Mouse (Mus musculus) cerebellum, adult 9-10 months (tissue): Measurements from ENCODE around the gene Hdac10.
A peak's percentile ranks its signal among the peaks of the same experiment; 100 is the strongest.

Experiments
- DNase-seq: peaks from one replicate; pipeline ENCODE4 v3.0.0; 2022

Hdac10 gene

DNA sequence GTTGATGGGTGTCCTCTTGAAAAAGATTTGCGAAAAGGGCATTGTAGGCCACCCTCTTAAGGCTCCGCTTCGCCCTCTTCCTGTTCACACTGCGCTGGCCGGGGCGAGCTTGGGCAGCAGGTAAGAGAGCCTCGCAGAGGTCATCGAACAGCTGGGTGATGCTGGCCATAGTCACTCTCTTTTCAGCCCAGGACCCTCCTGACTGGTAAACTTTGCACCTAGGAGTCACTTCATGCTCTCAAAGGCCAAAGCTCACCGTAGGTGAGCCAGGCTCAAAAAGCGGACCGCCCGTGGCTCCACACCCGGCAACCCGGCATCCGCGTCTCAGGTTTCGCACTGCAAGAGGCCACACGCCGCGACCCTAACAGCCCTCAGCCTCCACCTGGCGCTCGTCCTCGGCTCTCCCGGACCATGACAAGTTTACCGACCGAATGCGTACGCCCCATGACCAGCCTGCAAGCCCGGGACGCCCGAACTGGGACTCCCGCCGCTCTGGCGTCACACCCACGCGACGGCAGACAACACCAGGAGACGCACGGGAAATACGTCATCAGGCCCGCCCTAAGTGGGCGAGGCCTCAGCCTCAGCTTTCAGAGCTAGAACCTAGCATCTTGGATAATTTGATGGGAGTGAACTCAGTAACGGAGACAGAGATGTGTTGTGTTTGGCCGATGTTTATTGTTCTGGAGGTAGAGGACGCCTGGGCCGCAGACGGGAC is 5.7 kb downstream of the Hdac10 start, which contains the start of gene Tubgcp6:
TSS of gene Tubgcp6 (minus strand) at position 464 of the 718 bp plus-strand sequence.
- peak; percentile 96 for DNase-seq

DNA sequence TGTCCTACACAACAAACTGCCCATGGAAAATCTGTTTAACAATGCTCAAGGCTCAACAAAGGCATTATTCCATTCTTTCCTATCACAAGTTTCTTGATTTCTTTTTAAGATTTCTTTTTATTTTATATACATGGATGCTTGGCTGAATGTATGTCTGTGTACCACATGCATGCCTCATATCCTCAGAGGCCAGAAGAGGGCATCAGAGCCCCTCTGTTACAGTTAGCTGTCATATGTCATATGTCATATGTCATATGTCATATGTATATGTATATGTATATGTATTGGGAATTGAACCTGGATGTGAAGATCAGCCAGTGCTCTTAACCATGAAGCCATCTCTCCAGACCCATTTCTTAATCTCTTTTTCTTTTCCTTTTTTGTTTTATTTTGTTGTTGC is 10.5 kb downstream of the Hdac10 start:
- no peak for DNase-seq

- DNase-seq: peak; percentile 84
Observed at GRCm38 (mm10) chr15:89110147-89110546, 18.4 kb downstream of the Hdac10 start.

DNA sequence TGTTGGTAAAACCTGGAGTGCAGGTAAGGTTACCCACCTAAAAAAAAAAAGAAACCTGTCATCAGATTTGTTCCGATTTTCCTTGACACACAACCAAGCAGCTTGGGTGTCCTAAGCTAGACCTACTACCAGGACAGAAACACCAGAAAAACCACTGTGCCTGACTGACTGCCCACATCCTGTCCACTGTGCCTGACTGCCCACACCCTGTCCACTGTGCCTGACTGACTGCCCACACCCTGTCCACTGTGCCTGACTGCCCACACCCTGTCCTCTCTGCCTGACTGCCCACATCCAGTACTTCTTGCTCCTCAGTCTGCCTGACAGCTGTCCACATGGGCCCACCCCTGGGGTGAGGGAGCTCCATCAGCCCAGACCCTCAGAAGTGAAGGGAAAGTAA is 21.5 kb downstream of the Hdac10 start:
- DNase-seq: peak; percentile 47

GRCm38 (mm10) chr15:89106073-89106472 is 22.4 kb downstream of the Hdac10 start:
- peak; percentile 92 for DNase-seq

DNA sequence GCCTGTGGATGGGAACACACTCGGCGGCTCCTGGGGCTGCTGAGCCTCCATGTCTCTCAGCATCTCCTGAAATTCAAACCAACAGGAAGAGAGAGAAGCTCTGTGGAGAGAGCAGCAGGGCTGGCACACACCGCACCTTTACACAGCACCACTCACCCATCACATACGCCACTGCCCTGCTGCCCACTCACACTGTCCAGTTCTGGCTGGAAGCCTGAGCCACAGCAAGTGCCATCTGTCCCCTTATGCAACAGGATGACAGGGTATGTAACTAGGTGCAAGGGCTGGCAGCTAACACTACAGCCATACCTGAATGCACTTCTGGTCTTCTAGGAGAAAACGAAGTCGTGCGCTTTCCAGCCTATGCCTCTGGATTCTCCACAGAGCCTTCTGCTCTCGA is 24.1 kb downstream of the Hdac10 start:
- peak; percentile 99 for DNase-seq

- peak; percentile 84 for DNase-seq
Observed at GRCm38 (mm10) chr15:89103921-89104320, 24.6 kb downstream of the Hdac10 start.

DNA sequence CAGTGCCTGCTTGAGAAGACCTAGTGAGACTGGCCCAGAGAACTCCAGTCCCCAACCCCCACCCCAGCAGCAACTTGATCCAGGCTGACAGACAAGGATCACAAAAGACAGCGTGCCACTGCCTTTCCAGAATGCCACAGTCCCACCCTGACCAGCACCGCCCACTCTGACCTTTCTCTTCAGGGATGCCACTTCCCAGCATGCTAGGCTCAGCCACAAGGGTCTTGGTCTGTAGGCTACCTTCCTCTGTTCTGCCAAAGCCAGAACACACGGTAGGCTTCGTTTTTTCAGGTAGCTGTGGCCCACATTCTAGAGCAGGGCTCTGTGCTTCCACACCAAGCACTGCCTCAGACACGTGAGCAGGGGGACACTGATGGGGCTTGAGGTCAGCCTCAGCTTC is 25.9 kb downstream of the Hdac10 start:
- no peak for DNase-seq

GRCm38 (mm10) chr15:89100823-89101222 is 27.7 kb downstream of the Hdac10 start:
- DNase-seq: no peak

DNA sequence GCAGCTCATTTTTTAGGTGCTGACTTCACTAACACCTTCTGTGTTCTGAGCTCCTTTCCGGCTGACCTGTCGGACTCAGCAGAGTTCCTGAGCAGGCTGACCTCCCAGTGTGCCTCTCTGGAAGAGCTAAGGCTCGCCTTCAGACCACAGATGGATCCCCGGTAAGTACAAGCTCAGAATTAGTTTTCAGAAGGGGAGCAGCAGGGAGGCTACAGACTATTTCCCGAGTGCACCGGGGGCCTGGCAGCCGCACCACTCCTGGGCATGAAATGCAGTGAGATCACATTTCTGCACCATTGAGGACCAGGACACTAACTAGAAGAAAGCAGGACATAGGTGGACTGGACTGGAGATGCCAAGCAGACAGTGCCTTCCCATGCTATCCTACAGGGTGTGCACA is 29.9 kb downstream of the Hdac10 start:
- DNase-seq: peak; percentile 87

GRCm38 (mm10) chr15:89097450-89097849 is 31.1 kb downstream of the Hdac10 start:
- DNase-seq: no peak

DNA sequence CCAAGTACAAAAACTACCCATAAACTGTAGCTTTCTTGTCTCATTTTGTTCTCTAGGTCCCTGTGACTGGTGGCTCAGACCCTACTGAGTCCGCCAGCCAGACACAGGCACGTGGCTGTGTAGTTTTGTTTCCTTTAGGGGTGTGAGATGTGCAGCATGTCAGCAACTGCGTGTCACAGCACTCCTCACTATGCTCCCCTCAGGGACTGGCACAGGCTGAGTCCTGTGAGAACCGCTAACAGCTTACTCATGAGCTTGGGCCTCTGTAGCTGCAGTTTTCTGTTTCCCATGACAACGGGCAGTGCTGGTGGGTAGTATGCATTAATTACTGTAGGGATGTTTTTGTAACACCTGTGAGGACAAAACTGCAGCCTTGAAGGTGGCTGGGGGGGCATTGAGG is 36.3 kb downstream of the Hdac10 start:
- no peak for DNase-seq

DNA sequence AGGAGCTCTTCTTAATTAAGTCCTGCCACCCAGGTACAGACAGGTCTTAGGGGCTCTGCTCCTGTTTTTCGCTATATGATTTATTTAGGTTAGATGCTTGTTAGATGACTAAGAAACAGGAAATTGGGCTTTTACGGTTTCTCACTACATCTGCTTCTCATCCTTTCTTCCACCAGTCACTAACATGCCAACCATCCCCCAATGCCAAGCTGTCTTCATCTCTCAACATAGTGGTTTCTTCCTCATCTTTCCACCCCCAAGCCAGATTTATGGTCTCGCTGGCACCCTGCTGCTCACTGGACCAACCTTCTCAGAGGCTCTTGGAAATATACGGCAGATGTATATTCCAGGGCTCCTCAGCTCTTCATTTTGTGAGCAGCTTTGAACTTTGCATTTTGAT is 37.8 kb downstream of the Hdac10 start:
- DNase-seq: no peak

DNA sequence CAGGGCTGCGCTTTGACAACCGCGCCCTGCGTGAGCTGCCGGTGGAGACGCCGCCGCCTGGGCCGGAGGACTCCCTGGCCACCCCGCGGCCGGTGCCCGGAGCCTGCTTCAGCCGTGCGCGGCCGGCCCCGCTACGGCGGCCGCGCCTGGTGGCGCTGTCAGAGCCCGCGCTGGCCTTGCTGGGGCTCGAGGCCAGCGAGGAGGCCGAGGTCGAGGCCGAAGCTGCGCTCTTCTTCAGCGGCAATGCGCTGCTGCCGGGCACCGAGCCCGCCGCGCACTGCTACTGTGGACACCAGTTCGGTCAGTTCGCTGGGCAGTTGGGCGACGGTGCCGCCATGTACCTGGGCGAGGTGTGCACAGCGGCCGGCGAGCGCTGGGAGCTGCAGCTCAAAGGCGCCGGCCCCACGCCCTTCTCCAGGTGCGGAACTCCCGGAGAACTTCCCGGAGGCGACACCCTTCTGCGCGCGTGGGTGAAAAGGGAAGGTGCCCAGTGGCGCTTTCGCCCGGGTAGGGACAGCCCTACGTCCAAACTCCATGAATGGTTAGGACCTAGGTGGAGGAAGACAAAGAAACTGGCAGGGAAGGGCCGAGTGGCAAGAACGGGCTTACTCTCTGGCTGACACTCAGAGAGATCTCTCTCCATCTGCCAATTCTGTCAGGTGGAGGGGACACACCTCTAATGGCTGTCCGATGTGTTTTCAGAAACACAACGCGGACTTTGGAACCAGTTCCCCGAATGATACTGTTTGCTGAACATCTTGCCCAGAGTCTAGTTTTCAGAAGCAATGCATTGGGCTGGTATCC is 39.0 kb downstream of the Hdac10 start:
- DNase-seq: no peak

DNA sequence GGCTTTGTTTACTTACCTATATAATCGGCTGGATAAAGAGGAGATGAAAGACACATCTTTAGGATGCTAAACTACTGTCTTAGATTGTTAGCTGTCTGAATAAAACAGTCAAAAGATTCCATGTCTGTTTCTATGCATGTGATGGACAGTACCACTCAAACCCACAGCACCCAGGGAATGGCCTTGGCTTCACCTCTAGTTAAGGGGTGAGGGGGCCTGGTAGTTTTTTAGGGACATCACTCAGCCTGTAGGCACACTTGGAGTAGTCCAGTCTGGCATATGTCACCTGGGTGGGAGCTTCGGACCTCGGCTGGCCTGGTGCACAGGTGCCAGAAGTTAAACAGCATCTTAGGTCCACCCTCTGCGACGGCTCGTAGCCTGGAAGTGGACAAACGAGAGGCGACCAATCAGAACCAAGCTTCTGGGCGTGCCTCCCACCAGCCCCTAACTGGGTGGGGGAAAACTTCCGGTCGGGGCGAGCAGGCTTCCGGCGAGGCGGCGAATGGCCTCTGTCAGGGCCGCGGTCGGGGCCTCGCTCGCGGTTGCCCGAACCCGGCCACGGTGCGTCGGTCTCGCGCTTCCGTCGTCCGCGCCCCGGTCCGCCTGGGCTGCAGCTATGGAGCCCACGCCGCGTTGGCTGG is 39.8 kb downstream of the Hdac10 start, which contains the start of gene Selenoo:
TSS of gene Selenoo (plus strand) at position 478 of the 641 bp plus-strand sequence.
- DNase-seq: peak; percentile 92

DNA sequence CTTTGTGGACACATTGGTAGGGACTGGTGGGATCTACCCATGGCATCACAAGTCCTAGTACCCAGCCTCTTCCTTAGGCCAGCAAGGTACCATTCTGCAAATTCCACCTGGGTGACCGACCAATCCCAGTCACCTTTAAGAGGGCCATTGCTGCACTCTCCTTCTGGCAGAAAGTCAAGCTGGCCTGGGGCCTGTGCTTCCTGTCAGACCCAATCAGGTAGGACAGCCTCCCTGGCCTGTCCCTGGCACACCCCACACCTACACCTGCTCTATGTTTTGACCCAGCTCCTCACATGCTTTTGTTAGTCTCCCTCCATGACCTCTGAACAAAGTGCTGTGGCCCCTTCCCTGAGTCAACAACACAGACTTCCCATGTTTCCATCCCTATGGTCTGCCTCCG is 43.7 kb downstream of the Hdac10 start:
- no peak for DNase-seq

DNA sequence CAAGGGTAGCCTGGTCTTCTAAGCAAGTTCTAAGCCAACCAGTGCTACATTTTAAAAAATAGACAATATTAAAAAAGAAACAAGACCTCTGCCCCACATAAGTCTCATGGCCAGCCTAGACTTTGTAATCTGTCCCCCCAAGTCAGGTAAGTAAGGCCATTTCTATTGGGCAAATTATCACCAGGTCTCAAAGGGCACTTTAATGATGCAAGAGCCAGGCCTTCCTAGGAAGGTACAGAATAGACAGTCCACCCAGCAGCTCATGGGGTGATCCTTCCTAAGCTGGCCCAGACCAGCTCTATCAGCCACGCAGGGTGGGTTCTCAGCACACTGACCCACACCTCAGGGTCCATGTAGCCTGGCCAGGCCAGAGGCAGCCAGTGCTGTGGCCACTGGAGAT is 44.6 kb downstream of the Hdac10 start:
- no peak for DNase-seq

- no peak for DNase-seq
Observed at GRCm38 (mm10) chr15:89078208-89078836, 50.2 kb downstream of the Hdac10 start.

DNA sequence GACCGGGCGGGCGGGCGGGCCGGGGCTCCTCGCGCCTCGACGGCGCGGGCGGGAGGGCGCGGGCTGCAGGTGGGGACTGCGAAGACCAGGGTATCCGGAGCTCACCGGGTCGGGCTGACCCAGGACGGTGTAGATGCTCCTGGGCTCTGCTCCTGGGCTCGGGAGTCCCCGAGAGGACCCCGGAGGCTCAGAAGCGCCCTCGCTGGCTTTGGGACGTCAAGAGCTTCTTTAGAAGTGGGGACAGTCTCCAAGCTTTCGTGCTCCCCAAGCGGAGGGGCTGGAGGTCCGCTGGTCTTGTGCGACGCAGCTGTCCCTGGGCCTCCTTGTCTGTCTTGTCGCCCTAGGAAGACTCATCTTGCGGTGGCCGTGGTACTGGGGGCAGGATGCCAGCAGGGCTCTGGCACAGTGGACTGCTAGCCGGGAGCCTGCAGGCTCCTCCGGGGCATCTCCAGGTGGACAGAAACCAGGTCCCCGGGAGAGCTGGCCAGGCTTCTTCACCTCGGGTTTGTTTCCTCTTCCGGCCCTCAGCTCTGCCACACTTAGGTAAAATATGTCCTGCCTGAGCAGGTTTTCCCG is 52.3 kb downstream of the Hdac10 start:
- peak; percentile 81 for DNase-seq

DNA sequence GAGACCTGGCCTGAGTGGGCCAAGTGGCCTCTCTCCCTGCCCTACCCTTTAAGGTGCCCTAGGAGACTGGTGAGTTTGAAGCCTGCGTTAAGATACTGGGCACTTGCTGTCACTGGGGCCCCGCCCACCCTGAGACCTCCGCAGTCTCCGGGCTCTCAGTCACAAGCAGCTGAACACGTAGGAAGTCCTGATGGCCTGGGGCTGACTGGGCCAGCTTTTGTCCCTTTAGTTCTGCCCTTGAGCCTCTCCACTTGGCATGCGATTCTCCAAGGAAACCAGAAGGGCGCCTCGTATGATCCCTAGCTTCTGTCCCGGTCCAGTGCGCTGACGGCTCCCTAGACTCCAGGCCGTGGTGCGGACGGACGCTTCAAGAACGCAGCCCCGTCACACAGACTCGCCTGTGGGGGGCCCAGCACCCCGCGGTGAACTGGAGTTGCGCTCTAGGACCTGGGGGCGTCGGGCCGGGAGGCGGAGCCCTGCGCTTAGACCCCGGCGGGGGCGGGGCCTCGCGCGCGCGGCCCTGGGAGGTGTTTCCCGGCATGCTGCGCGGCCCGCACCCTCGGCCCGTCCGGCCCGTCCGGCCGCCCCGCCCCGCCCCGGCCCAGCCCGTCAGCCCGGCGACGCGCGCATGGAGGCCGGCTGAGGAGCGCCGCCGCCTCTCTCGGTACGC is 52.9 kb downstream of the Hdac10 start:
- DNase-seq: peak; percentile 88

- no peak for DNase-seq
Observed at GRCm38 (mm10) chr15:89074613-89075477, 53.7 kb downstream of the Hdac10 start, which contains the start of gene Trabd. Trabd (plus strand) TSS chr15:89075124.
